Mouse (Mus musculus) C2C12 (cell line): ENCODE measurements at regions not wholly inside any gene's neighbourhood (a gene's known extent, or its start where the extent isn't known, plus 50 kb on each side); places are given as distances from the start of the nearest gene placed in this dataset.

Experiments used
- CTCF ChIP-seq: IDR thresholded peaks from one replicate; pipeline ENCODE4 v1.5.1; 2011; ENCODE audit not compliant: control insufficient read depth, insufficient read depth, insufficient read length
- FOSL1 ChIP-seq: IDR thresholded peaks from one replicate; pipeline ENCODE4 v1.8.0; 2011; ENCODE audit warnings: mild to moderate bottlenecking, low read length; ENCODE audit not compliant: poor library complexity, insufficient read depth, severe bottlenecking
- MAX ChIP-seq: IDR thresholded peaks from one replicate; pipeline ENCODE4 v1.6.1; 2011; ENCODE audit warnings: mild to moderate bottlenecking, control low read depth
- MYOG ChIP-seq: IDR thresholded peaks from one replicate; pipeline ENCODE4 v1.6.1; 2011; ENCODE audit not compliant: control insufficient read depth, insufficient read length; ENCODE audit errors: extremely low read depth
- USF1 ChIP-seq: IDR thresholded peaks from one replicate; pipeline ENCODE4 v1.6.1; 2011; ENCODE audit warnings: low read depth, mild to moderate bottlenecking, control low read depth, moderate library complexity

GRCm38 (mm10) chr9:61827721-61828120, 86.6 kb downstream of the Rplp1 start:
- TF ChIP-seq CTCF (no peak), USF1 (no peak), FOSL1 (no peak), MYOG (no peak), MAX (no peak)
